Mouse (Mus musculus) kidney, embryonic 15.5 days (tissue): Measurements from ENCODE around the gene CK137956. TPM values are rescaled to one million over a fixed set of nuclear protein-coding genes. Genes with fewer than 3 reads are reported as not detected.

Experiments
- ATAC-seq: fragments of 200-750 bp; cut with Nextera tagmentation; replicated peaks from 2 replicates; pipeline ENCODE4 v1.8.0; 2017; ENCODE audit warnings: moderate TSS enrichment; ENCODE audit not compliant: low FRiP score
- H3K27ac ChIP-seq: fragments of 300-500 bp; sonication (generic); 2 replicates; pipeline ENCODE4 v1.5.1; 2015; ENCODE audit warnings: mild to moderate bottlenecking, inconsistent platforms
- H3K27me3 ChIP-seq: fragments of 300-500 bp; sonication (generic); 2 replicates; pipeline ENCODE4 v1.6.1; 2015; ENCODE audit warnings: inconsistent platforms
- H3K36me3 ChIP-seq: fragments of 300-500 bp; sonication (generic); 2 replicates; pipeline ENCODE4 v1.6.1; 2015; ENCODE audit warnings: inconsistent platforms
- H3K4me1 ChIP-seq: fragments of 300-500 bp; sonication (generic); 2 replicates; pipeline ENCODE4 v1.6.1; 2015; ENCODE audit warnings: inconsistent platforms
- H3K4me2 ChIP-seq: fragments of 300-500 bp; sonication (generic); 2 replicates; pipeline ENCODE4 v1.6.1; 2015; ENCODE audit warnings: moderate library complexity, mild to moderate bottlenecking, inconsistent platforms
- H3K4me3 ChIP-seq: fragments of 300-500 bp; sonication (generic); replicated peaks from 2 replicates; pipeline ENCODE4 v1.5.1; 2015; ENCODE audit warnings: mild to moderate bottlenecking, inconsistent platforms
- H3K9ac ChIP-seq: fragments of 300-500 bp; sonication (generic); 2 replicates; pipeline ENCODE4 v1.6.1; 2015; ENCODE audit warnings: mild to moderate bottlenecking, inconsistent platforms
- H3K9me3 ChIP-seq: fragments of 300-500 bp; sonication (generic); replicated peaks from 2 replicates; pipeline ENCODE4 v1.6.1; 2016; ENCODE audit warnings: inconsistent platforms
- WGBS: fragments of 180-500 bp; shearing (Covaris S2); methylation state at CpG from one replicate; pipeline ENCODE4 v1.1.7; 2015; ENCODE audit warnings: mixed read lengths; 5-methylcytosine and 5-hydroxymethylcytosine counted together
- polyA plus RNA-seq: library from polyadenylated mRNA; unstranded; fragments of >200 nt; fragmentation: Nextera tagmentation; extraction: Ambion mirVana; gene quantifications from 2 replicates; pipeline ENCODE4 v1.2.1, GENCODE M21; 2015

Gene CK137956
- polyA plus RNA-seq, result not detected in 2 replicates

DNA sequence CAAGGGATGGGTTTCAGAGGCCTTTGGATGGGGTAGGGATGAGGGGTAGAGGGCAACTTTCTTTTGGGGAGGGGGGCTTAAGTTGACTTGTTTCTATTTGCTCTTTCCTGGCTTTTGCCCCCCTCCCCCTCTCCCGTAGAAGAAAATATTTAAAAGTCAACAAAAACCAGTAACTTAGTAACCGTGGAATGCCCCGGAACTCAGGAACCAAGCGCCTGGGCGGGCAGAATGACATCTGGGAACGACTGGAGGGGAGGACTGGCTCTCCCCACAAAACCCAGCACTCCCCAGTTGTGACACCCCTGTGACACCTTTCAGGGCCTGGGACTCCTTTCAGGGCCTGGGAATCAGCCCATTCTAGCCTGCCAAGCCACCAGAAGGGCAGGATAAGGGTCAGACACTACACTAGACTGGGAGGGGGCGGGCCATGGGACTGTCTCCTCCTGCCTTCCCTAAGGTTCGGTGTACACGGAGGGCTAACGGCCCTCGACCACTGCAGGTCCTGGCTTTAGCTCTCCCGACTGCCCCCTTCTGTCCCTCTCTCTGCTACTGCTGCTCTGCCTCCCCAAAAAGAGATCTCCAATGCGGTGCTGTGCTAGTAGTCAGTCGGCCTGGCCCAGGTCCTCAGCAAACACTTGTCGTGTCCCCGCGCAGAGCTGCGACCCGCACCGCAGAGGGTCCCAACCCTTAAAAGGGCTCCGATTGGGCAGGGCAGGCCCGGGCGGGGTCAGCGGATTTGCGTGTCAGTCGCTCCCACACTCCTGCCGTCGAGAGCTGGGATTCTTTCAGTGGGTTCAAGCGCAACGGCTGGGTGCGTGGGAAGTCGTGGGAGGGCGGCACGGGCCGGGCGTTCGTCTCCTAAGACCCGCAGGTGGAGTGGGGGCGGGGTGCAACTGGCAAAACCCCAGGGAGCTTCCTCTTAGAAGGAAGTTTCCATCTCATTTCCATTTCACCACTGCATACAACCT, at the start of gene CK137956:
Gene CK137956 (minus strand): TSS at position 51 of the 968 bp plus-strand sequence.
- no peaks in the 10 kb centered on the region for H3K36me3 ChIP-seq
- no peak within 1 kb of the TSS for H3K4me3 ChIP-seq
- no peaks in the 10 kb centered on the region for H3K9me3 ChIP-seq
- peaks cover 6% of the 10 kb centered on the region; the same call in 1 of the 2 replicates for H3K4me1 ChIP-seq
- H3K27ac ChIP-seq, result no peak within 1 kb of the TSS
- H3K4me2 ChIP-seq, result peak within 1 kb of the TSS; percentile 14; the same call in 1 of the 2 replicates
- peaks cover 48% of the 10 kb centered on the region for H3K27me3 ChIP-seq
- no peak within 1 kb of the TSS for H3K9ac ChIP-seq
- 4% methylated on average over 39 of the region's 39 CpGs for WGBS
- no peak for ATAC-seq

DNA sequence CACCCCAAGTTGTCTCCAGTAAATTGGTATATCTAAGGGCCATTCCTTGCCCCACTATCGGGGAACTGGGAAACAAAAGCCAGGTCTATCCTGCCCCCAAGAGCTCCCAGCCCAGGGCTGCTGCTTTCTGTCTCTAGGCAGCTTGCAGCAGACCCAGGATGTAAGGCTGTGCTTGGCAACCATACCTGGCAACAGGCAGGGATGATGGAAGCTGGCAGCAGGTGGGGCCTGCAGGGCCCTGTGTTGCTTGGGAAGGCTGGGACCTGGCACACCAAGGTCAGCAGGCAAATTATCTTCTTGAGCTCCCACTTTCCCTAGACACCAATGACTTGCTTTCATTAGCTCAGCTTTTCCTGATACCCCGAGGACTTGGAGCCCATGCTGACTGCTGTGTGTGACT, 48.7 kb upstream of the CK137956 start:
- Histone ChIP-seq H3K27ac (no peak overlapping the region), H3K4me2 (no peak overlapping the region), H3K27me3 (no peaks in the 10 kb centered on the region), H3K9ac (no peak overlapping the region), H3K9me3 (no peaks in the 10 kb centered on the region), H3K4me3 (no peak overlapping the region), H3K4me1 (no peaks in the 10 kb centered on the region), H3K36me3 (no peaks in the 10 kb centered on the region)
- WGBS, result 94% methylated on average over 2 of the region's 2 CpGs
- no peak for ATAC-seq

DNA sequence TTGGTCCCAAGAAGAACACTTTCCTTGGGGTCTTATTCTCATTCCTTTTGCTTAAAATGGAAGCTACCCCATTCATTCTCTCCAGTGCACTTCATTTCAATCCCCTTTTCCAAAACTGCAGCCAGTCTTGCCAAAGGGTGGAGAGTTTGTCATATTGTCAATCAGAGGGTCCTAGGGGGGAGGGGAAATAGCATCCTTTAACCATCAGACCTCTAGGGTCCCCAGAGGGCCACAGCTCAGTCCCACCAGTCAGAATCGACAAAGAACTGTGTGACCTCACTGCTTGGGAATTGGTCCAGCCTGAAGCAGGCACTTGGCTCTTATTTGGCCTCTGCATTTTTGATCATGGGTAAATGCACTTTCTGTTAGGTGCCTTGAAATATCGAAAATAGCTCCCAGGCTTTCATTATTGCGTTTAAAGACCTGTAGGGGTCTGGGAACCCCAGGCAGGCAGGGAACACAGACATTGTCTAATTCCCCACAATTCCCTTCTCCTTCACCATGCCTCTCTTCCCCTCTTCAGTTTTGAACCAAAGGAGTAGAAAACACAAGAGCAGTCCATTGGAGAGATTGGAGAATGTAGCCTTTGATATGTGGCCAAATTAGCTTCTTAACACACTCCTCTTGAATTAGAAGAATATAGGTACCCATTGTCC, 34.2 kb upstream of the CK137956 start:
- 79% methylated on average over 3 of the region's 3 CpGs for whole genome bisulfite sequencing
- no peaks in the 10 kb centered on the region for H3K27me3 ChIP-seq
- no peak overlapping the region for H3K9ac ChIP-seq

DNA sequence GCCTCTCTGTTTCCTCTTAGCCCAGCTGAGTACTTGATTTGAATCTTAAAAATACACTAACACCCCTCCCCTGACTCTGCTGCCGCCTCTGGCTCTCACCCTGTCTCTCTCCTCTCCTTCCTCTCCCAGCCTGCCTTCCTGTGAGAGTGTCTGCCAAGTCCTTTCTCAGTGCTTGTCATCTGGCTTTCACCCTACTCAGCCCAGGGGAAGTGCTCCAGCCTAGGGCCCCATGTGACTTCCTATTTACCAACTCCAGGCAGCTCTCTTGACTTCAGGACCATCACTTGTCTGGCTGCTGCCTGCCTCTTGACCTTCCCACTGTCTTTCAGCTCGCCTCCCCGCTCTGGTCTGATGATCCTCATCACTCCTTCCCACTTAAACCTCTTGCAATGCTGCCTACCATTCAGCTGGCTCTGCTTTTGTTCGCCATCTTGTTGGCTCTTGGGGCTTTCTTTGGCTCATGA, 31.9 kb upstream of the CK137956 start:
- Histone ChIP-seq H3K4me3 (no peak overlapping the region), H3K9me3 (no peaks in the 10 kb centered on the region), H3K4me1 (no peaks in the 10 kb centered on the region), H3K4me2 (no peak overlapping the region), H3K36me3 (no peaks in the 10 kb centered on the region), H3K27me3 (no peaks in the 10 kb centered on the region), H3K9ac (no peak overlapping the region), H3K27ac (no peak overlapping the region)
- no peak for ATAC-seq
- 62% methylated on average over 4 of the region's 4 CpGs for WGBS

More for the DNA sequence above, 34.2 kb upstream of the CK137956 start:
- H3K4me2 ChIP-seq, result no peak overlapping the region
- ATAC-seq, result no peak
- no peak overlapping the region for H3K4me3 ChIP-seq
- H3K27ac ChIP-seq, result no peak overlapping the region
- no peaks in the 10 kb centered on the region for H3K4me1 ChIP-seq
- H3K36me3 ChIP-seq, result no peaks in the 10 kb centered on the region
- no peaks in the 10 kb centered on the region for H3K9me3 ChIP-seq

DNA sequence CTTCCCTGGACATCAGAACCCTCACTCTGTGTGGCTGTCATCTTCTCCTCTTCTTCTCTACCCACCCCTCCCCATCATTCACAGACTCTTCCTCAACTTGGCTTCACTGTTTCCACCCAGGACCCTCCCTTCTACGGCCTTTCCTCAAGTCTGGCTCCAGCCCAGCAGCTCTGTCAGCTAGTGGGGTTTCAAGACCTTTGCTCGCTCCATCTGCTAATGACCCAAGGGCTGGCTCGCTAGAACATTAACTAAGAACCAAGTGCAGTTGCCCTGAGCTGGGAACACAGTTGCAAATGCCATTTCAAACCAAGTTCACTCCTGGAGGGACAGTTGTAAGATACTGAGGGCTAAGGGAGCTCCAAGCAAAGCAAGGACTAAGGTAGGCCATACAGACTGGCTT, 28.5 kb upstream of the CK137956 start:
- H3K4me3 ChIP-seq, result no peak overlapping the region
- H3K4me1 ChIP-seq, result no peaks in the 10 kb centered on the region
- no peaks in the 10 kb centered on the region for H3K36me3 ChIP-seq
- H3K9me3 ChIP-seq, result no peaks in the 10 kb centered on the region
- no peak overlapping the region for H3K27ac ChIP-seq
- no peak for ATAC-seq
- H3K4me2 ChIP-seq, result no peak overlapping the region
- 65% methylated on average over 3 of the region's 3 CpGs for WGBS
- no peaks in the 10 kb centered on the region for H3K27me3 ChIP-seq
- H3K9ac ChIP-seq, result no peak overlapping the region

DNA sequence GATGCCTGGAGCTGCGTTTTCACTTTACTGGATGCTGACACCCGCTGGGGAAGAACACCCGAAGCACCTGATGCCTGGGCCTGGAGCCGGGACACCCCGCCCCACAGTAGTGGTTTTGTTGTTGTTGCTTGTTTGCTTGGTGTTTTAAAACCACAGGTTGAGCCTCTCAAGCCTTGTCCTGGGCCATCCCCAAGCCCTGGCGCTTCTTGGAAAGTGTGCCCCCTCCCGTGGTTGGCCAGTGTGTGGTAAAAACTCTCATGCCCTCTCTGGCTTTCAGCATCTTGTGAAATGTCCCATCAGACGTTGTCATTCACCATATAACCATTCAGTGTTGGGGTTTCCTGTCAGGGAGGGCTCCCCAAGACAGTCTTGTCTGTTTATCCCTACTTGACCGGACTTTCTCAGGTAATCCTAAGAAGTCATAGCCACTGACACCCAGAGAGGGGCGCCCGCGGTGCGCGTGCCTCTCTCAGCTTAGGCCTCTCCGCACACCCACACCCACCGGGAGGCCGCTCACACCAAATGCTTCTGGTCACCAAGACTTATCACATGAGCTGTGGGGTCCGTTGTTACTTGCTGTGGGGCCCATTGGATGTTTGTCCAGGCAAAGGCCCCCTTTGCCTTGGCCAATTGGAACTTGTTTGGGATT, 18.7 kb upstream of the CK137956 start:
- WGBS, result 11% methylated on average over 18 of the region's 18 CpGs
- Histone ChIP-seq H3K4me1 (peaks cover 22% of the 10 kb centered on the region), H3K27me3 (peaks cover 72% of the 10 kb centered on the region), H3K4me3 (0 out of 2 replicates have a peak overlapping the region, but pooled peaks have one; percentile 46), H3K4me2 (0 out of 2 replicates have a peak overlapping the region, but pooled peaks have one; percentile 80), H3K27ac (no peak overlapping the region), H3K9me3 (no peaks in the 10 kb centered on the region), H3K36me3 (no peaks in the 10 kb centered on the region), H3K9ac (no peak overlapping the region)
- no peak for ATAC-seq

DNA sequence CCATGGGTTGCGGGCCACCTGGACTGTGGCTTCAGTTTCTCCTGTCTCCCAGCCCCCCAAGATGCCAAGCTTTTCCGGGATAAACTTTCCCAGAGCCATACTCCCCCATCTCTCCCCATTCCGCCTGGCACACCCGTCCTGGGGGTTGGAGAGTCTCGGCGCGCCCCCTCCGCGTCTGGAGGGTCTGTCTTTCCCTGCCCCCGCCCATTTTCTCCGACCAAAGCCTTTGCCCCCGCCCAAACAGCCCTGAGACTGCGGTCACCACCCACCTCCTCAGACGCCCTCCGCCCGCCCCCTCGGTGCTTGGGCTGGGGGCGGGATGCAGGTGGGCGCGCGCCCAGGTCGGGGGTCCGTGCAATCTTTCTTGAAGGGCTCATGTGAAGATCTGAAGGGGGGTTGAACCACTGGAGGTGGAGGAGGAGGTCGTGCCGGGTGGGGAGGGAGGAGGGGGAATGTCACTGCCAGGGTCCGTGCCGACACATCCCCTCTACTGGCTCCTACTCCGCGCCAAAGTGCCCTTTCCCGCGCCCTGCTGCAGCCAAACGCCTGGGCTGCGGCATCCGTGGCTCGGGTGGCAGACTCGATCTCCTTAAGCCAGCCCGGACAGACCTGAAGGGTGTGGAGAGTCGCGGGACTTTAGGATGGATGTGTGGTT, 17.9 kb upstream of the CK137956 start:
- Histone ChIP-seq H3K36me3 (no peaks in the 10 kb centered on the region), H3K4me1 (peaks cover 22% of the 10 kb centered on the region), H3K4me2 (peak overlapping the region; percentile 80), H3K27ac (no peak overlapping the region), H3K27me3 (peaks cover 73% of the 10 kb centered on the region), H3K9me3 (no peaks in the 10 kb centered on the region), H3K9ac (no peak overlapping the region), H3K4me3 (peak overlapping the region; percentile 46)
- ATAC-seq, result 0 out of 2 replicates have a peak, but pooled peaks have one; percentile 2
- WGBS, result 1% methylated on average over 39 of the region's 39 CpGs

DNA sequence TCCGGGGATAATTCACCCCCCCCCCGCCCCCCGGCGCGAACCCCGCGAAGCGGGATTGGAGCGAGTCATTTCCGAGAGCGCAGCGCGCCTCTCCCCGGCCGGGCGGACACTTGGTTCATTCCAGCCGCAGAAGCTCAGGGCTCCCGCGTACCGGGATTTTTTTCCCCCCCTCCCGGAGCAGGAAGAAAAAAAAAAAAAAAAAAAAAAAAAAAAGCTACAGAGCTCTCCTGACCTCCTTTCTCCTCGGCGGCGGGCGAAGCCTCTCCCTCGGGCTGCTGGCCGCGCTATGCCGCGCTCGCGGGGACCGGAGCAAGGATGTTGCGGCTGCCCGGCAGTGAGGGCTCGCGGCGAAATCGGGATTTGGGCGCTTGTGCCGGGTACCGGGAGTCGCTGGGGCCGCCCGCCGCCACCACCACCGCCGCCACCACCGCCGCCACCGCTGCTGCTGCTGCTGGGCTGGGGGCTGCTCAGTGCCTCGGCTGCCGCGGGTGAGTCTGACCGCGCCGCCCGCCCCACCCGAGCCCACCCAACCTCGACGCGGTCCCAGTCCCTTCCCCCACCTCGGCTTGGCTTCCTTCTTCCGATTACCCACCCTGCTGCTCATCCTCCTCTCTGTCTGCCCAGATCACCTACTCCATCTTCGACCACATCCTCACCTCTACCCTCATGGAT, 17.2 kb upstream of the CK137956 start, which contains the start of gene Csmd2:
Gene Csmd2 (plus strand): TSS at position 74 of the 672 bp plus-strand sequence.
- Histone ChIP-seq H3K27me3 (peaks cover 70% of the 10 kb centered on the region), H3K36me3 (no peaks in the 10 kb centered on the region), H3K4me2 (peak within 1 kb of the TSS; percentile 80)

DNA sequence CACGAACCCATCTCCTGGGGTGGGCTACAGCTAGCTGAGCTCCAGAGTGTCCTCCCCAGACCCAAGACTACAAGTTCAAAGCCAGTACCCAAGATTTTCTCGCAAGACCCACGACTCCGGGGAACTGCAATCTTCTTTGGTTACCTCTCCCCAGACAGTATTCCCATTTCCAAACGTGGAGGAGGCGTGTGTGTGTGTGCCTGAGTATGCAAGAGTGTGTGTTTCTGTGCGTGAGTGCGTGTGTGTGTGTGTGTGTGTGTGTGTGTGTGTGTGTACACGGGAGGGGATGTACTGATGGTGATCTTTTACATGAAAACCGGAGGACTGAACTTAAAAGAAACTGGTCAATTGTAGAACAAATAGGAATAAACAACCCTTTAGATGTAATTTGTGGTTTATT, 16.5 kb upstream of the CK137956 start:
- WGBS, result 5% methylated on average over 10 of the region's 10 CpGs
- H3K9ac ChIP-seq, result no peak overlapping the region
- peaks cover 71% of the 10 kb centered on the region for H3K27me3 ChIP-seq
- H3K27ac ChIP-seq, result no peak overlapping the region
- H3K4me2 ChIP-seq, result peak overlapping the region; percentile 80
- peak overlapping the region; percentile 46 for H3K4me3 ChIP-seq
- no peaks in the 10 kb centered on the region for H3K36me3 ChIP-seq
- H3K4me1 ChIP-seq, result peaks cover 22% of the 10 kb centered on the region
- H3K9me3 ChIP-seq, result no peaks in the 10 kb centered on the region
- ATAC-seq, result no peak

More for the DNA sequence above, 17.2 kb upstream of the CK137956 start, which contains the start of gene Csmd2:
- peak; percentile 35; the same call in 1 of the 2 replicates for ATAC-seq
- Histone ChIP-seq H3K4me3 (peak within 1 kb of the TSS; percentile 46), H3K9me3 (no peaks in the 10 kb centered on the region), H3K4me1 (peaks cover 22% of the 10 kb centered on the region), H3K27ac (no peak within 1 kb of the TSS), H3K9ac (no peak within 1 kb of the TSS)
- 1% methylated on average over 57 of the region's 65 CpGs for WGBS

DNA sequence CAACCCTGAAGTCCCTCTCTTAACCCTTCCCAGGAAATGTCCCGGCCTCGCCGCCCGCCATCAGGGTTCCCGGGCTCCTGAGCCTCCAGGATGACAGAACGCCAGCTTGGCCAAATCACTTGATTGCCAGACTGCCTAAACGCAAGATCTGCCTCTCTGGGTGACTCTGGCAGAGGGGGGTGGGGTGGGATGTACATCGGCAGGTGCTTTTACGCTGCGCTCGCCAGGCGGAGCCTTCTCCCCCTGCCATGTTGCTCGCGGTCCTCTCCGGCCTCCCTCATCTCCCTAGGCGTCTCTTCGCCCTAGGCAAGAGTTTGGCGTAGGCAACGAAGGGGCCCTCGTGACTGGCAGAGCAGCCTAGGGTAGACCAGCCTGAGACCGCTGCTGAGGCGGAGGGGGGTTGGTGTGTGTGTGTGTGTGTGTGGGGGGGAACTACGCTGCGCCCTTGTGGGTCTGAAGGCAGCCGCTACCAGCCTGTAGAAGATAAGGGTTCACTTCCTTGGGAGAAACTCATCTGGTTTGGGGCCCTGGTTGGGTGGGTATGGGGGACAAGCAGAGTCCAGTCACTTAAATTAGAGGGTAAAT, 15.8 kb upstream of the CK137956 start:
- Histone ChIP-seq H3K9ac (no peak overlapping the region), H3K27me3 (peaks cover 71% of the 10 kb centered on the region), H3K4me2 (peak overlapping the region; percentile 27), H3K4me3 (peak overlapping the region; percentile 9; the same call in 1 of the 2 replicates), H3K4me1 (peaks cover 22% of the 10 kb centered on the region), H3K9me3 (no peaks in the 10 kb centered on the region), H3K27ac (no peak overlapping the region), H3K36me3 (no peaks in the 10 kb centered on the region)
- no peak for ATAC-seq
- 1% methylated on average over 25 of the region's 25 CpGs for WGBS
